Mouse (Mus musculus) WW6 (cell line): ENCODE measurements at regions not wholly inside any gene's neighbourhood (a gene's known extent, or its start where the extent isn't known, plus 50 kb on each side); places are given as distances from the start of the nearest gene placed in this dataset.

ENCODE experiments used
- DNase-seq: peaks from one replicate; pipeline ENCODE4 v3.0.0-alpha.2; 2013; ENCODE audit warnings: low read depth, low spot score

DNA sequence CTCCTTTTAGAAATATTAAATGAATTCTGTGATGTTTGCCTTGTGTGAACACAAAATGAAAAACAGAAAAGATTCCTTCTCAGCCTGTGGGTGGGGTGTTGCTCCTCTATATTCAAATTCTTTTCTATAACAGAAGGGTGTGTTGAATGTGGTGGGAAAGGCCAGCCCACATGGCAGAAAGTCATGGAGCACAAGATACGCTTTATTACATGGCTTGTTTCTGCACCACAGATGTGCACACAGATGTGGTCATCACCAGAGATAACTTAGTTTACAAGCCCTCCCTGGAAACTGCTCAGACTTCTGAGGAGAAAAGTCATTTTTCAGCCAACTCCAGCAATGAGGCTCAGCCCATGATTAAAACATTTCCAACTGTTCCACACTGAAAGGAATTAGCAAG, 475.1 kb upstream of the Jag1 start:
- no peak for DNase-seq

DNA sequence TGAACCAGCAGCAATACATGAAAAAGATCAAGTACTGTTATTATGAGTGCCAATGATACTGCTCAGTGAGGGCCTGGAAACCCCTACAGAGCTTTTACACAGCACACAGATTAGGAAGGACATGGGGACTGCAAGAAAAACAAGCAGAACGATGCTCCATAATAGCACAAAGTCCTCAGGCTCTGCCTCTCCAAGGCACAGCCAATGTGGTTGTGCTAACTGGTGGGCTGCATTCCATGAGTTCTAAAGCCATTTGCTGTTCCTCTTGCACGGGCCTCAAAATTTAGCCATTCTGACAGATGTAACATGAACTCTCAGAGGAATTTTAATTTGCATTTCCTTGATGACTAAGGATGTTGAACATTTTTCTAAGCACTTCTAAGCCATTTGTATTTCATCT, 465.0 kb upstream of the Jag1 start:
- DNase-seq: no peak

DNA sequence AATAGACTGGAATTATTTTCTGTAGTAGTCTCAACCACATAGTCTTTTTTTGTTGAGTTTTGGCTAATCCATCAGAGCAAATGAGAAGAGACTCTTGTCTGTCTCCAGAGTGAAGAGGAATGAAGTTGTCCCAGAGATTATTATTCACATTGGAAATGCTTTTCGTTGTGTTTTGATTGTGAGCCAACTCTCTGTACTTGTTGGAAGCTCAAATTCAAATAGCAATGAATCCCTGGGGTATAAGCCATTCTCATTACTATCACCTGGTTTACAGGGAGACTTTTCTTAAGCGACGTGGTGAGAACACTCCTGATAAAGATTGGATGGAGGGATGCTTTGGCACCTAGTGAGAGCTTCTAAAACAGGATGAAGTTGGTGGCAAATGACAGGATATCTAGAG, 459.3 kb upstream of the Jag1 start:
- no peak for DNase-seq

DNA sequence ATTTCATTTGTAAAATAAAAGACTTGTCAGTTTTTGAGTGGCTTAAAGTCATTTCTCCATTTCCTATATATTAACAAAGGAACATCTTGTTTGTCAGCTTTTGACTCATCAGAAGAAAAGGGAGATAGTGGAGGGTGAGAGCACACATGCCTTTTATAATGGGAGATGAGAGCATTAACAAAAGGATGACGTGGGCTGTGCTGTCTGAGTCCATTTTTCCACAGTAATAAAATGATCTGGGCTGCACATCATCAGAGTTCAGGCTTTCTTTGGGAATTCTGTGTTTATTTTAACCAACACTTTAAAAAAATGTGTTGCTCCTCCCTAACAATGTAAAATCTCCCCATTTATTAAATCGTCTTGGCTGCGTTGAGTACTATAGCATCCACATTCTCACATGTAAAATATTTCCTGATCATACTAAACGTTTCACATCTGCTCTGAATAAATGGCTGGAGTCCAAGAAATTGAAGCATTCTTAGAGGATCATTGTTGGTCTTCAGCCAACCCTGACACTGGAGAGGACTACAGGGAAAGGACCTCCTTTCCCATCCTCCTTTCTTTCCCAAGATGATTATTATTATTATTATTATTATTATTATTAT, 458.5 kb upstream of the Jag1 start:
- no peak for DNase-seq

DNA sequence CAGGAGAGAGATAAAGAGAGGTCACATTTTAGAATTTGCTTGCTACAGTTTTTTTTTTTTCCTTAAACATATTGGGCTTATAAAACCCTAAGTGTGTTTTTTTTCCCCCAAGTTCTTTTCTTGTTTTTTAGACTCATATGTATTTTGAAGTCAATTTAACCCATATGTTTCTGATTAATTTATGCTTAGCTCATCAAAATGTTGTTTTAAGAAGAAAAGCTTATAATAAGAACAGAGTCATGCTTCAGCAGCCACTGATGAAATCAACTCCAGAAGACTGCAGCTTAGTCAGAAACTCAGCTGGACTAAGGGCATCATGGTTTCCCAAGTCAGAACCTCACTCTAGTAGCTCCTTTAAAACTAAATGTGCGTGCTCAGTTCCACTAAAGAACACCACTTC, 454.7 kb upstream of the Jag1 start:
- no peak for DNase-seq

DNA sequence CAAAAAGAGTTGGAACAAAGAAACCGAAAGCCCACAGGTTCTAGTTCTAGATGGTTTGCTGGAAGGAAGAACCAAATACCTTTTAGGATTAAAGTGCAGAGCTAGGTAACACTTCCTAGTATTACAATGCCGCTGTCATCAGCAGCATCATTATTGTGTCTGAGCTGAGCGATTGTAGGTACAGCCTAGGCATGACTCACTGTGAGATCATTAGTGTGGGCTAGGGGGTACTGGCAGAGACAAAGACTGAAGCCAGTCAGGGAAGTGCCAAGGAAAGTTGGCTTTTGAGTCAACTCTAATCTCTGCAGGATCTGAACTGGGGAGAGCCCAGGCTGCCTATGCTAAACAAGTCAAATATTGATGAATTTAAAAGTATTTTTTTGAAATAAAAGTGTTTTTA, 450.2 kb upstream of the Jag1 start:
- no peak for DNase-seq

DNA sequence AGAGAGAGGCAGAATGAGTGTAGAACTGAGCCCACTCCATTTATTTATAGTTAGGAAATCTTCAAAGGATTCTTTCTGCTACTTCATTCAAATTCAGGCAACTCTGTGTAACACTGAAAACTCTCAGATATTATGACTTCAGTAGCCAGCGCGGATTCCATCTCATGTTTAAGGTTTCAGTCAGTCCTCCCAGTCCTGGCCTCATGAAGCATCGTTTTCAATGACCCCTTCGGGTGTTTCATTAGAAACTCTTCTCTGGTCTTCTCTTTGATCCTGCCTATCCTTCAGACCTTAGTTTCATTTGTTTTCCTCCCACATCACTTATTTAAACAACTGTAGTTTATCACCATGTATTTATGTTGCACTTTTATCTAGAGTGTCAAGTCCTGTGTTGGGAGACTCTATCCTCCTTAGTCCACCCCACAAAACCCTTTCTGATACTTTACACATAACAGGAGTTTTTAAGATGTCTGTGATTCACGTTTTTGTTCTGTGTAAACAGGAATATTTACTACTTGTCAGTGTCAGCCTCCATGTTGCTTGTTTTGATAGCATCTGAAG, 447.7 kb upstream of the Jag1 start:
- no peak for DNase-seq

DNA sequence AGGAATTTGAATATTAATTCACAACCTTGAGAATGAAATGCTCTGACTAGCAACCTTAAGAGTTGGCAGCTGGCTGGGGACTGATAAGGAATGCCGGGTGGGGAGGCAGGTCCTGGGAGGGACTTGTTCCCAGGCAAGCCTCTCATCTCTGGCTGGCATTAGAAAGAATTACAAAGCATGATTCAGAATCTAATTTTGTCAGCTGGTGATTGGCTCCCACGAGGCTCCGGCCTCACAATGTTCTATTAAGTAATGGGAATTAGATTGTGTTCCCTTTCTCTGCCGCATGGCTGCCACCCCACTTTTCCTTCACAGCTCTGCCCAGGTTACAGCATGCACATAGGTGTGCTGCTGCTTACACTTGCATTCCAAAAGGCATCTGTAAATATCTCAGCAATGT, 443.9 kb upstream of the Jag1 start:
- no peak for DNase-seq

DNA sequence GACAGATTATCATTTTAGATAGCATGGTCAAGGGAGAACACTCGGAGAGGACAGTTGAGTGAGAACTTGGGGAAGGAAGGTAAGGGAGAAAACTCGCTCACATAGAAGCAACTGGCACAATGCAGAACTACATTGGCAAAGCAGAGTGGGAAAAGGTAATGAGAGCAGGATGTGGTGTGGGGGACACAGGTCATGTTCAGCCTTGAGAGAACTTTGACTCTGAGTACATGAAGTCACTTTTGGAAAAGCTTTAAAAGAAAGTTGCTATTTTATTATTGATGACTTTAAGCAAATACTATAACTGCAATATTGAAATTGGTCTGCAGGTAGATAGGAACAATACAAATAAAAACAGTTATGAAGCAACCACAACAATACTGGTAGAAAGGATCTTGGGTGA, 437.4 kb upstream of the Jag1 start:
- no peak for DNase-seq

DNA sequence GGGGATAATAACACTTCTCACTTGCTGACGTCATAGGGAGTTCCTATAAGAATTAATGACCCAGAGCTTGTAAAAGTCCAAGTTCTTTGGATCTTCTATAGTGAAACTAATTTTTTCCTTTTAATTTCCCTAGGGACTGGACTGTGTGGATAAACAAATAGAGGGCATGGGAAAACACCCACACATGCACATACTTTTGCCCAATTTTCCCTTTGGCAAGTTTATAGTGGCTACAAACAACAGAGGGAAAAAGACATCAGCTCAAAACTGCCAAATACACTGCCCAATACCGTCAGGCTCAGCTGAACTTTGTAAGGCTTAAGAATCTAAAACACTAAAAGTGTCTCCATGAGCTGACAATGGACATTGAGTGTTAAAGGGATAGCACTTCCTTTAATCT, 420.1 kb upstream of the Jag1 start:
- no peak for DNase-seq

DNA sequence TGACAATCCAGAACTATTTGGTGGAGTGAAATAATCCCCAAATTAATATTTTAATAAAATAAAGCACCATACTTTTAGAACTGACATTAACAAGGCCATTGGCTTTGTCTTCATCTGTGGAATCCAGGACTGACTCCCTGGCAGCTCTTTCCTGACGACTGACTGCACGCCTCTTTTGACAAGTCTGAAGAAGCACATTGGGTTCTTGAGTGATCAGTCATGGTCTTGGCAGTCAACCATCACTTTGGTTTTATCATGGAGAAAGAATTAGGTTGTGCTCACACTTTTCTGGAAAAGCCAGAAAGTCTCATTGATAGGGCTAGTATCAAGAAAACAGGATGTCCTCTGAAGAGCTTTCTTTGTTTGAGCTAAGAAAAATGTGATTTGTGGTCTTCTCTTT, 399.8 kb upstream of the Jag1 start:
- no peak for DNase-seq

DNA sequence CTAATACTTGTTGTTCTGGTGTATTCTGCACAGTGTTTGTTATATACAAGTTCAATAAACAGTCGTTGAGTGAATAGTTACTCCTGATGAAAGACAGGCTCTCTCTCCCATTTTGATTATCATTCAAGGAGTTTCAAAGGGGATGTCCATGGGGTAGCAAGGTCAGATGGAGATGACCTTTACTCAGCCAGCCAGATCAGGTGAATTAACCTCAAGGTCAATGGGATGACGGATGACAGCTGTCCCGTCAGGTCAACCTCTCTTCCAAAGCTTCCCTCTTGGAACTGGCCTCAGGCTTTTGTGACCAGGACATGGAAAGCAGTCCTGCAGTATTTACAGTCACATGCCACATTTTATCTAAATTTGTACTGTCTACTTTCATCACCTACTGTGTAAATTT, 398.6 kb upstream of the Jag1 start:
- no peak for DNase-seq

DNA sequence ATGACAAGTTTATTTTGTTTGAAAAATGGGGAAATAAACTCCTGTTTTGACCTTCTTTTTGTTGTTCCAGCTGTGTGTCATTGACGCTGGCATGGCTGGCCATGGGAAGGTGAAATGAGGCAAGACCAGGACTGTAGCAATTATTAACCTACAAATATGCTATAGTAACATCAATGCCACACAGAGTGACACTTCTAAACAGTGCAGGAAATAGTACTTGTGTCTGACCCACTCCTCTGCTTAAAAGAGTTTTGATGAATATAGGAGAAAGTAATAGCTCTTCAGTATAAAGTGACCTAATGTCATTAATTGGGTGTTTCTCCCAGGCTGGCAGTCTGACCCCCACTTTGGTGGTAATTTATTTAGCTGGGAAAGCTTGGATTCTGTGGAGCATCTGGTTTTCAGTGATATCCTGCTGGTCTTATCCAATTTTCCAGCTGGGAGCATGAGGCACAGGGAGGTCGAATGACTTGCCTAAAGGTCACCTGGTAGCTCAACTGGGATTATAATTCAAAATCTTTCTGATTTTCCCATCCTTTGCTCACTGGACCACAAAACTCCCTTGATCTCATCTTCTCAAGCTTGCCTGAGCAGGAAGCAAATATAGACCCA, 397.6 kb upstream of the Jag1 start:
- no peak for DNase-seq

DNA sequence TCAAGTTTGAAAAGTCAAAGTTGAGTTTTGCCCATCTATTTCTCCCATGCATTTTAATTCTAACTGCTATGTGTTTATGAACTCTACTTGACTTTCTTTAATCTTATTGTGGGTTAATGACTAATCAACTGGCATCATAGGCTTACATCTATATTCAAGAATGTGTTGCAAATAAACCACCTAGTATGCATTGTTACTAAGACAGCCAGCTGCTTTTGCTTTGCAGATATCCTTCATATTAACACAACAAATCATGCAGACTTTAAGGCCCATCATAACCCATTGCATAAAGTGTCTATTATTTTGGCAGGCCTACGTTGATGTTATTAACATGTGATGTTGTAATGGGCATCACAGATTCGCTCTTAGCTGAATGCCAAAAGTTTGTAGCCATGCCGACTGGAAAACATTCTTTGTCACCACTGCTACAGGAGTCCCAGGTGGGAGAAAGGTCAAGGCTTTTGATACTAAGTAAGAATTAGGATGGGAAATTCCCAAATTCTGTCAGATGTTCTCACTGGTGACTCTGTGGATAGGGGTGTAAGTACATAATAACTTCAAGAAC, 394.3 kb upstream of the Jag1 start:
- no peak for DNase-seq

DNA sequence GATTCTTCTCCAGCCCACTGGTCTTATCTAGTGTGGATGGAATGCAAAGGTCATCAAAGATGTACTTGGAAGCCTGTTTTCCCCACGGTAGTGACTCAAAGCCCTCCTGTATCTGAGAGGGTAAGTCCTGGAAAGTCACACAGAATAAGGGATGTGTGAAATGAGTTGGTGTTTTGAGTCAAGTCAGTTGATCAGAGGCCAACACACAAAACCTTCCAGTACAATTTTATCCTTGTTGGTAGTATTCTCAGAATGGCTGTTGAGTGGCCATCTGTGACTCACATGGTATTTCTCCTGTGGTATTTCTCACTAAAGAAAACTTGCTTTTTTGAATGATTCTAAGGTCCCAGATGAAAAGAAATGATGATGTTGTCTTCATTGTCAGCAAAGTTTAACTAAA, 384.8 kb upstream of the Jag1 start:
- no peak for DNase-seq

DNA sequence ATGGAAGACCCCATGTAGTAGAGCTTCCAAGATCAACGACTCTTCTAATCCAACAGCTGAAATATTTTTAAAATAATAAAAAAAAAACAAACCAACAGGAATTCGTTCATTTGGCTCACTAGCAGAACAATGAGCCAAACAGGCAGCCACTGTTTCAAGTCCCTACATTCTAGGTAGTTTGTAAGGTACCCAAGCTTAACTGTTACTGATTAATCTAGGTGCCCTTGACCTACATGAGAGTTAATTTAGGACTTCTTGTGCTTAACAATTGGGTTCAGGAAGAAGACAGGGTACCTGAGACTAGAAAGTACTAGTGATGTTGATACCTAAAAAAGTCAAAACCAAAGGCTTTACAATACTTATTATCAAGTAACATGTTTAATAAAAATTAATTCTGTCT, 381.2 kb upstream of the Jag1 start:
- no peak for DNase-seq

DNA sequence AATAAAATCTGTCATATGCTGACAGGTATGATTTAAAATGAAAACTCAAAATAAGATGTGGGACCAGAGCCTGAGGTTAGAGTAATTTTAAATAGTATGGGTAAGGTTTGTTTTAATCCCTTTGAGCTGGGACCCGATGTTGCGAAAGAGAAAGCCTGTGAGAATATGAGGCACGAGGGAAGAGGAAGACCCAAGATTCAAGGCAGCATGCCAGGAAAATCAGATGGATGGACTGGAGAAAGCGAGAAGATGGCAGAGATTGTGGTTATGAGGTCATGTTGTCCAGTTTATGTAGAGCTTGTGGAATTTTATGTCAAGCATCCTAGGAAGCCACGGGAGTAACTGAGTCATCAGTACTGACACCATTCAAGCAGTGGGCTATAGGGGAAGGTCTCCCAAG, 377.2 kb upstream of the Jag1 start:
- no peak for DNase-seq

DNA sequence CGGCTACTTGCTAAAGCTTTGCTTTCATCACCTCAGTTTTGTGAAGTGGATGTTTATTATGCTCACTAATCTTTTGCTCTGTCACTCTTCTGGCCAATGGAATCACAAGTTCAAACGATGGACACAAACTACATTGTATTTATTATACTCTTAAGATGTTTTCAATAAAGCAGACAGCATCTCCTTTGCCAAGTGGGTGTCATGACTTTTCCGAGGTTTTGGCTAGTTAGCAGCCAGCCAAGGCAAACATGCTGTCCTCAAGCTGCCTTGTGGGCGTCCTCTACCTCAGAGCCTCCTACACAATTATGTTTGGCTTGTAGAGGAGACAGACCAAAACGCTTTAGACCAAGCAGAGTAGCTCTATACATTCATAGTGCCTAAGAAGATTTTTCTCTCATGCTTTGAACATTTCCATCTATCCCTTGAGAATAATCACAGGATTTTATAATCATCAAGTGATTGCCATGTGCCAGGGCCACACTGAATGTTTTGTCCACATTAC, 372.8 kb upstream of the Jag1 start:
- no peak for DNase-seq

DNA sequence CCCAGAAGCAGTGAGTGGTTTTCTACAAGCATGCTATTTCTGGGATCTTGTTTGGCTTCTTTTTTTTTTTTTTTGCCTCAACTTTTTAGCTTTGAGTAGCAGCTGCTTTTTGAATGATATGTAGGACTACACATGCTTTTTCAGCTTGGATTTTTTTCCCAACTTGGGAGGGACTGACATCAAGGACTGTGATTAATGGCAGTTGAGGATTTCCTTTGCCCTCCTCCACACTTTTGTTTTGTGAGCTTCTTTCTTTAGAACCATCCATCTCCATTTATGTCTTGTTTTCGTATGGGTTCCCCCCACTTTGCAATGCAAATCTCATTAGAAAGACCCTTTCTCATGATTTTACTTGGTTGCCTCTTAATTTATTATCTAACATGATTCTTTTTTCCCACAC, 352.3 kb upstream of the Jag1 start:
- DNase-seq: no peak

DNA sequence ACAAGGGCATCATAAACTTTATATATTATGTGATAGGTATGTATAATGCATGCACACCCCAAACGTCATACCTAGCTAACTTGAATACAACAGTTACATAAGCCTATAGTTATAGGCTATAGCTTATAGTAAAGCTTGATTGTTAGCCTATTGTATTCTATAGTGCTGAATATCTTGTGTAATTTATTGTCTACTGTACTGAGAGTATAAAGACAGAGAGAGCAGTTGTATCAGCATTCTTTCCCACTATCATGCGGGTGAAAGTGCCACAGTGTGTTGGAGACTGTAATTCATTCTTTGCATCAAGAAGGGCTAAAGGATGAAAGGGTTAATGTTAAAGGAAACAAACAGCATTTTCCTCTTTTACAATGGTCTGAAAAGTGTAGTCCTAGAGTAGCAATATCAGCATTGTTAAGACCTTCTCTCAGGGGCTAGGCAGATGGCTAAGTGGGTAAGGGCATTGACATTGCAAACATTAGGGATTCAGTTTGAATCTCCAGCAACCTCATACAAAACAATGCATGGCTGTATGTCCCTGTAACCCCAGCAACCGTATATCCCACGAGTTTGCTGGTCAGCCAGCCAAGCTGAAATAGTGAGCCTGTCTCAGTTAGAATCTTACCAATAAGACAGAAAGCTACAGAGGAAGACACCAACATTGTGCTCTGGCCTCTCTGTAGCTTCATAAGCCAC, 340.8 kb upstream of the Jag1 start:
- no peak for DNase-seq

DNA sequence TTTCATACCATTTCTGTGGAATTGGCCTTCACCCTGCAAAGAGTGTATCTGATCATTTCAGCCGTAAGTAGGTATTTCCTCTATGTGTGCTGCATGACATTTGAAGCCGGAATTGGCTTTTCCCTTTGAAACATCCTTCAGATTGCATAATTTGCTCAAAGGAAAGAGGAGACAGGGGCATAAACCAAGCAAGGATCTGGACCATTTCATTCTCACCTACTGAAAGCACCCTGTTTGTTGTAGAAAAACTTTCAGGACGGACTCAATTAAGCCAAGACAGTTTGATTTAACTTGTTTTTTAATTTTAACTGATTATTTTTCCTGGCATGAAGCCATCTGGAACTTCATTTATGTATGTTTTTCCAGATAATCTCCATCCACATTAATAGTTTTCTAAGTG, 340.0 kb upstream of the Jag1 start:
- DNase-seq: no peak

DNA sequence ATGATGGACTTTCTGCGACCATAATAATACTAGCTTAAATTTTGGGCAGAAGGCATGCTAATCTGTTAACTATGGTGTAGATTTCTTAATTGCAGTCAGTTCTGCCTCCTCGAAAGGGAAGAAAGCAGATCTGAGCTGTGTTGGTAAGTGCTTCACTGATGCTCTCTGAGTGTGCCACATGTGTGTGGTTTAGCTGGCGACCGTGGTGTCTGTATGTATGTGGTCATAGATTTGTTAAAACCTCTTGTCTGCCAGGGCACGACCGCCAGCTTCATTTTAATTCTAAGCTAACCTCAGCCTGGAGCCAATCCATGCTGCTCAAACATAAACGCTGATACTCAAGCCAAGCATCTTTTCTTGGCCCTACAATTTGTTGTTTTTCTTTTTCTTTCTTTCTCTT, 330.5 kb upstream of the Jag1 start:
- no peak for DNase-seq

DNA sequence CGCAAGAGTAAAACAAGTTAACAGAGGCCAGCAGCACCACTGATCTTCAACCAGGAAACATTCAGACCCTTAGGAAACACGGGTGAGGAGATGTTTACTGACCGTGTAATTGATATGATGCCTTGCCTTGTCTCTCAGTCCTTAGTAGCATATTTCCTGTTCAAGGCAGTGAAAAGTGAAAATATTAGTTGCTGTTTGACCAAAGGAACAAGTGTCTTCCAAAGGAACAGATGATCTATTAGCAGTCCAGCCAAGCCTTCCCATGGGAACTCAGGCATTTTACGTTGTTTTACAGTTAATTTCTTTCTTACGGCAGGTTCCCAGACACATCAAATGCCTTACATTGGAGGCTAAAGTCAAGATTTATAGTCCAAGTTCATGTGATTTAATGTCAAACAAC, 321.3 kb upstream of the Jag1 start:
- no peak for DNase-seq
